Mouse (Mus musculus): ENCODE results near the gene Ptchd4.

Gene Ptchd4

DNA sequence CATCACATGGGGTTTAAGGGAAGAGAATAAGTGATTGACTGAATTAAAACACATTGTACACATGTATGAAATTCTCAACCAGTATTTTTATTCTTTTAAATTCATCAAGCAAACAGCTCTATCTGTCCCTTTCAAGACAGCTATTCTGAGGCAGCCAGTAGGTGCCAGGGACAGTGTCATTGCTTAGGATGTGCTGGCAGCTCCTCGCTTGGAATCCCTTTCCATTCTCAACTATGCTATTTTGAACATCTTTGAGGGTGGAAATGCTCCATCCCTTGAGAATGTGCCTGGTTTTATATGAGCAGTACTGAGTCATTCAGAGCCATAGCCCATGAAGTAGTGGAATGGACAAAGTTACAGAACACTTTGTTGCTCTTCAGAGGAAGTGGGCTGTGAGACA, 112.2 kb downstream of the Ptchd4 start:
- DNase-seq (ENCODE audit: low read depth) = no peak

- no peak for DNase-seq (ENCODE audit: low read depth)
Measured at GRCm38 (mm10) chr17:42430380-42430779, 114.6 kb downstream of the Ptchd4 start.

- DNase-seq (ENCODE audit: low read depth) = no peak
Measured at GRCm38 (mm10) chr17:42452235-42452634, 136.5 kb downstream of the Ptchd4 start.

DNA sequence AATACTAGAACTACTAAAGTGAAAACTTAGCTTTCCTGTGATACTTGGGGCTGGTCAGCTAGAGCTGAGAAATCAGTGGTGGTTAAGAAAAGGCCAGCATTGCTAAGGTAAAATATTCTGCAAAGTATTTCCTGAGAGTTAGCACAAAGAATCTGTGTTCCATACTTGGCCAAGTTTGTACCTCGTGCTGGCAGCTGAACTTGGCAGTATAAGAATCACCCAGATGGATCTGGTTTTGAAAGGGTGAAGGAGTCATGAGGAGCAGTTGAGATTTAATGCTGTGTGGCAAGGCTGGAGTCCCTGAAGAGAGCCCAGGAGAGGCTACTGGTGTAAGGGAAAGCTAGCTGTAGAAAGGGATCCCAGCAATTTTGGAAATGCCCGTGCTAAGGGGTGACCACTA, 140.7 kb downstream of the Ptchd4 start:
- no peak for DNase-seq (ENCODE audit: low read depth)

- no peak for DNase-seq (ENCODE audit: low read depth)
Measured at GRCm38 (mm10) chr17:42462726-42463125, 147.0 kb downstream of the Ptchd4 start.

DNA sequence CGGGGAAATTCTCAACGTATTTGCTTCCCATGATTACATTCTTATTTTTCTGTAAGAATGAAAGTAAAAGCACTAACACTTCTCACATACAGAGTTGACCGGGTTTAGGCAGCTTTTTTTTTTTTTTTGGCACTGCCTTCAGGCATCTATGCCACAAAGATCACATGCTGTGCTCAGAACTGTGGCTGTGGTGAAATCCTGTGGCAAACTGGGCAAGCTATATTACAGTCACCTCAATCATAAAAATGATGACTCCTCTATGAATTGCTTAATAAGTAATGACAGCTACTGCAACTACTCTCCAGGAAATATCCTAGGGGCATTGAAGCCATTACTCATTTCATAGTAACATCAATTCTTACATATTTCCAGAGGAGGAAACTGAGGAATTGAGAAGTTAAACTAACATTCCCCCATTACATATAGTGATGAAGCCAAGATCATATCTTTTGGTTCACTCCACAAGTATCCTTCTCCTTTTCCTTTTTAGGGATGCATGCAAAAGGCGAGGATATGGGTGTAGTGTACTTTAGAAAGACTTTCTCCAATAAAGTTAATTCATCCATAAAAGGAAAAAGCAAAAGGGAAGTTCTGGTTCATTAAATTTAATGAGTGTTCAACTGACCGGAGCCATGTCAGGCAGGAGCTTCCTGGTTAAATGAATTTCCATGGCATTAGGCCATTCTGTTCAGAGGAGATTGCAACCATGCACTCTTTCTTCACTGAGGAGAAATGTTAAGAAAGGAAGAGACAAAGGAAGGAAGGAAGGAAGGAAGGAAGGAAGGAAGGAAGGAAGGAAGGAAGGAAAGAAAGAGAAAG, 164.6 kb downstream of the Ptchd4 start:
- DNase-seq (ENCODE audit: low read depth) = no peak

- no peak for DNase-seq (ENCODE audit: low read depth)
Measured at GRCm38 (mm10) chr17:42509356-42510262, 193.9 kb downstream of the Ptchd4 start.

DNA sequence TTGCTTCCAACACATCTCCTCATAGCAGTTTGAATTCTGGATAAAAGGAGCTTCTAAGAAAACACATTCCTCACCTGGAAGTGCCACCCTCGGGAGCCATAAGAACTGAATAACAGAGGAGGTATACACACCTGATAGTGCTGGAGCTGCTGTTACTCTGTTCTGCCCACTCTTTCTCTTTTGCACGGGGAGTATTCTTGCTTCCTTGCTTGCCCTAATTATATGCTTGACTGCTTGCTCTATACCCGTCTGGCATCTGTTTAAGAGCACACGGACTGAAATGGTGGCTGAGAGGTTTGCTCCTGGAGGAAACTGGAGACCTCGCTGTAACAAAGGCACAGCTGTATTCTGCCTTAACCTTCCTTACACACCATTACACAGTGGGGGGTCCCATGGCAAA, 214.4 kb downstream of the Ptchd4 start:
- DNase-seq (ENCODE audit: low read depth) = no peak

DNA sequence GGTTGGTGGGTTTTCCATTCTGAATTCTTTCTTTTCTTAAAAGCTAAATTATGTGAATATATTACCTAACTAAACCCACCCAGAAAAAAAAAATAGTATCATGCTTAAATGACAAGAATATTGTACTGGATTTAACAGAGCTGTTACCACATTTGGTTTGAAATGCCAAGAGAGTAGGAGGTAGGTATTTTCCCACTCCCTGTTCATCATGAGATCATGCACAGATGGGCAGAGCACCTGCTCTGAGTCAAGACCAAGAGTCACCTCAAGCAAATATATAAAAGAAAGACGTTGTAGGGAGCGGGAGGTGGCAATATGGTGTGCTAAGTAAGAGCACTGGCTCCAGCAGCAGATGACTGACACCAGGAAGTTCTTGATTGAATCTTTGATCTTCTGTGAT, 233.8 kb downstream of the Ptchd4 start:
- no peak for DNase-seq (ENCODE audit: low read depth)

All from naive thymus-derived CD4-positive, alpha-beta T cell, adult 2 months (primary cell).